Mouse (Mus musculus): ENCODE data around the gene Yars. TPM values are rescaled to one million over a fixed set of nuclear protein-coding genes. Genes with fewer than 3 reads are reported as not detected.
"Not testable (repeated sequence)": the region's sequence is repeated elsewhere in the genome, so short reads cannot be mapped to it uniquely, and the experiment has no call there.

Yars gene
- polyA plus RNA-seq, 1 experiment = 76.3 TPM

DNA sequence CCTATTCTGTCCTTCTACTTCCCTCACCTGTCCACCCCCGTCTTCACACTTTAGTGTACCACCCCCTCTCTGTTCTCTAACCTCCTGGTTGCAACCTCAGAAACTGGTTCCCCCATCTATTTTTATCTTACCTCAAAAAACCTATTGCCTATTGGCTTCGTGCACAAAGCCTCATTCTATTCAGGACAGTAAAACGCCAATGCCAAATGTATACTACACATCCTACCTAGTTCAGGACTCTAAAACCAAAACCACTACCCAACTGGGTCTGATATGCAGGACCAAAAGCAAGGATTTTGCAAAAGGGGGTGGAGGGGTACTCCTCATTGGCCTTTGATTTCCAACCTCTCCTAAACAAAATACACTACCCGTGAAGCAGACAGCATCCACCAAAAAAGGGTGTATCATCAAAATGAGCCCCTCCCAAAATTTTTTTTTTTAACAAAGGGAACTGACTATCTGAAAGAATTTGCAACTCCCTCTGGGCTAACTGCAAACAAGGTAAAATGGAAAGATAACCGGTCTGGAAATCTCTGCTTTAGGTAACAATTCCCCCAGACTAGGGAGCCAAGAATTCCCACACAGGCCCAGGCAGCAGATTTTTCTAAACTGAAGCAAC is 1.4 kb upstream of the Yars start:
- peak overlapping the region; percentile 67 for H3K4me3 ChIP-seq (ENCODE audit: insufficient read depth, low read length)
- TF ChIP-seq CTCF (IDR thresholded peaks at IDR 0.05; ENCODE audit: extremely low read depth, insufficient read depth, low read length) (no peak), POLR2A (IDR thresholded peaks at IDR 0.05; ENCODE audit: extremely low read depth, insufficient read depth, low read length) (no peak)
- peaks cover 5% of the 10 kb centered on the region; the same call in 1 of the 2 replicates for H3K4me1 ChIP-seq (ENCODE audit: control insufficient read depth, insufficient read depth, low read length)
- H3K27ac ChIP-seq (ENCODE audit: insufficient read depth, low read length) = no peak overlapping the region

DNA sequence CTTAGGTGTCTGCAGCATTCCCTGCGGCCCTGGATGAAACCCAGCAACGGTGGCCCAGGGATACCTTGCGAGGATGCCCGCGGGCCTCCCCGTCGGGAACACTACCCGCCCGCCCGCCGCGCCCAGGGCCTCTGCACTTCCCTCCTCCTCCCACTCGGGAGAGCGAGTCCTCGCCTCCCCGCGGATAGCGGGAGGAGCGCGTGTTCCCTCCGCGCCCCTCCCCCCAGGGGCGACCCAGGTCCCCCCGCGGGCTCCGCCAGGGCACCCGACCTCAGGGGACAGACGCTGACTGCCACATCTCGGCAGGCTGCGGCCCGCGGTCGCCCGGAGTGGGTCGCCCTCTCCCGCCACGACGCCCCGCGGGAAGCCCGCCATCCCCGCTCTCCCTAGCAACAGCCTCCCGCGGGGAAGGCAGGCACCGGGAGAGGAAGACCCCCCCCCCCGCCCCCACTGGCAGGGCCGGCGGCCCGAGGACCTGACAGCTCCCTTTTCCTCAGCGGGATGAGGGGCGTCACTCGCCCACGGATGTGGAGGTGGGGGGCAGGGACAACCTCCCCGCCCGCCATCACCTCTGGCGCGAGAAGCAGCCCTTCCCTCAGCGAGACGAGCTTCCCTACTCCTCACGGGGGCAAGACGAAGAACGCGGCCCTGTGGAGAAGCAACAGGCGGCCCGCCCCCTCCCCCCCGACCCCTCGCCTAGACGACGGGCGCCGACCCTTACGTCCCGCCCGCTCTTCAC is 588 bp upstream of the Yars start:
- H3K4me3 ChIP-seq (ENCODE audit: insufficient read depth, low read length) = peak overlapping the region; percentile 67

DNA sequence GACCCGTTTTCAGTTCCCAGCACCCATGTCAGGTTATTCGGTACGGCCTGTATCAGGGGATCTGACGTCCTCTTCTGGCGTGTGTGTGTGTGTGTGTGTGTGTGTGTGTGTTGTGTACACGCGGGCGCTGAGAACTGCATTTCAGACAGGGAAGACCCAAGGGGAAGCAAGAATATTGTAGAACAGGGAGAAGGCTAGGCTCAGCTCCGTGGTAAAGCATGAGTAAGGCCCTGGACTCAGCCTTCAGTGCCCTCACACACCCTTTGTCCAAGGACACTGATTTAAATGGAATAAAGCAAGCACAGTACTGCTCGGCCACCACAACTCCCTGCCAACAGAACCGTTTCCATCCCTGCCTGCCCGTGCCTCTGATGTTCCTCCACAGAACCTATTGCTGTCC is 978 bp downstream of the Yars start:
- Histone ChIP-seq H3K4me1 (ENCODE audit: control insufficient read depth, insufficient read depth, low read length) (peaks cover 2% of the 10 kb centered on the region; the same call in 1 of the 2 replicates), H3K4me3 (ENCODE audit: insufficient read depth, low read length) (peak overlapping the region; percentile 67), H3K27ac (ENCODE audit: insufficient read depth, low read length) (no peak overlapping the region)
- no peak for TF ChIP-seq CTCF (IDR thresholded peaks at IDR 0.05; ENCODE audit: extremely low read depth, insufficient read depth, low read length)
- TF ChIP-seq POLR2A (IDR thresholded peaks at IDR 0.05; ENCODE audit: extremely low read depth, insufficient read depth, low read length) = no peak

More for the DNA sequence above, 588 bp upstream of the Yars start:
- Histone ChIP-seq H3K4me1 (ENCODE audit: control insufficient read depth, insufficient read depth, low read length) (peaks cover 5% of the 10 kb centered on the region; the same call in 1 of the 2 replicates), H3K27ac (ENCODE audit: insufficient read depth, low read length) (peak overlapping the region; percentile 24)
- TF ChIP-seq CTCF (IDR thresholded peaks at IDR 0.05; ENCODE audit: extremely low read depth, insufficient read depth, low read length) (no peak), POLR2A (IDR thresholded peaks at IDR 0.05; ENCODE audit: extremely low read depth, insufficient read depth, low read length) (no peak)

DNA sequence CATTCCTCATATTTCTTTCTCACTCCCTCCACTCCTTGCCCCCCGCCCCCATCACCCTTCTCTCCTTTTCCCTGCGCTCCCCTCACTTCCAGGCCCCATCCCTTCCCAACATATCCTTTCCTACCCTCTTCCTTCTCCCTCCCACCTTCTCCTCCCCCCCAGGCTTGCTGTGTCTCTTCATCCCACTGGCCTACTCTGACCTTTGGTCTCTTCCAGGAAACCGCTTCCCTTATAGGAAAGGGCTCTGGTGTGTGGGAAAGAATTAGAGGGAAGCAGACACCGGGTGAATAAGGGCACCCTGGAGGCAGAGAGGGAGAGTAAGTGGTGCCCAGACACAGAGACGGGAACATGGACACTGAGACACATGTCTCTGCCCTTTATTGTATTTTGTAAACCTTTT is 2.1 kb downstream of the Yars start:
- Histone ChIP-seq H3K27ac (ENCODE audit: insufficient read depth, low read length) (no peak overlapping the region), H3K4me3 (ENCODE audit: insufficient read depth, low read length) (no peak overlapping the region; the same call in 1 of the 2 replicates), H3K4me1 (ENCODE audit: control insufficient read depth, insufficient read depth, low read length) (peaks cover 2% of the 10 kb centered on the region; the same call in 1 of the 2 replicates)
- TF ChIP-seq CTCF (IDR thresholded peaks at IDR 0.05; ENCODE audit: extremely low read depth, insufficient read depth, low read length) = no peak
- no peak for TF ChIP-seq POLR2A (IDR thresholded peaks at IDR 0.05; ENCODE audit: extremely low read depth, insufficient read depth, low read length)

DNA sequence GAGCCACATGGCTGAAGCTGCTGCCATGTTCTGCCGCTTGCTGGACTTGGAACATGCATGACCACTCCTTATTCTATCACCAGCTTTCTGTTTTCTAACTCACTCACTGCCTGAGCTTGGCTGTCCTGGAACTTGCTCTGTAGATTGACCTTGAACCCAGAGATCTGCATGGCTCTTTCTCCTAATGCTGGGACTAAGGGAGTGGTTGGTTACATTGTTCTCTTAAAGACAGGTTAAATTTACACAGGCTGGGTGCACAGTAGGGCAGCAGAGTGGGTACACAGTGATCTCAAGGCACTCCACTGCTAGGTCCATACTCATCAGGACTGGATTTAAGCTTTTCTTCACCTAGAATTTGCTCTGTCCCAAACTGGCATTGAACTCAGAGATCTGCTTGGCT is 4.7 kb downstream of the Yars start:
- TF ChIP-seq POLR2A (IDR thresholded peaks at IDR 0.05; ENCODE audit: extremely low read depth, insufficient read depth, low read length) (no peak), CTCF (IDR thresholded peaks at IDR 0.05; ENCODE audit: extremely low read depth, insufficient read depth, low read length) (no peak)
- Histone ChIP-seq H3K4me3 (ENCODE audit: insufficient read depth, low read length) (no peak overlapping the region), H3K27ac (ENCODE audit: insufficient read depth, low read length) (no peak overlapping the region), H3K4me1 (ENCODE audit: control insufficient read depth, insufficient read depth, low read length) (0 out of 2 replicates have a peak, but pooled peaks cover 2% of the 10 kb centered on the region)

DNA sequence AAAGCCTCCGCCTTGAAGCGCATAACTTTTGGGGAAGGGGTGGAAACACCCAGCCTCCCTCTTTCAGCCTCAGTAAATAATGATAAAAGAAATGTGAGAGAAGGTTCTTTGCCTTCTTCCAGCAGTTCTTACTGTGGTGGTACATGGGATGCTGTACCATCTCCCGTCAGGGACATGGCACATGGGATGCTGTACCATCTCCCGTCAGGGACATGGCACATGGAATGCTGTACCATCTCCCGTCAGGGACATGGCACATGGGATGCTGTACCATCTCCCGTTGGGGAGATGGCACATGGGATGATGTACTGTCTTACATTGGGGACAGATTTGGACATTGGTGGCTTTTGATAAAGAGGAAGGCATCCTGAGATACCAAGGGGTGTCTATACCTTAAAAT is 8.0 kb downstream of the Yars start:
- no peak overlapping the region for H3K4me3 ChIP-seq (ENCODE audit: insufficient read depth, low read length)
- TF ChIP-seq POLR2A (IDR thresholded peaks at IDR 0.05; ENCODE audit: extremely low read depth, insufficient read depth, low read length) (no peak), CTCF (IDR thresholded peaks at IDR 0.05; ENCODE audit: extremely low read depth, insufficient read depth, low read length) (no peak)
- H3K4me1 ChIP-seq (ENCODE audit: control insufficient read depth, insufficient read depth, low read length) = no peaks in the 10 kb centered on the region
- no peak overlapping the region for H3K27ac ChIP-seq (ENCODE audit: insufficient read depth, low read length)

DNA sequence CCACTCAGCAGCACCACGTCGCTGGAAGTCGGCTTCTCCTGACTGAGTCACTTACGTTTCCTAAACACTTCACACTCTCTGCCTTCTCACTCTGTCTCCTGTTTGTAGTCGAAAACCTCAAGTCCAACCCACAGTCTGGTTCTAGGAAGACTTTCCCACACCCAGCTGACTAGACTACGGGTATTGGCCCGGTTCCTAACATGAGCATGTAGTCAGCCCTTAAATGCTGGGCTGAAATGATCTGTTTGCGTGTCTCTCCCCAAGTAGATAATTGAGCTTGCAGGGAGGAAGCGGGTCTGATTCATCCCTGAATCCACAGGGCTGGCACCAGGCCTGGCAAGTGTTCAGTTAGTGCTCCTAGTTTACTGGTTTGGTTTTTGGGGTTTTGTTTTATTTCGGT is 15.1 kb downstream of the Yars start:
- Histone ChIP-seq H3K4me1 (ENCODE audit: control insufficient read depth, insufficient read depth, low read length) (no peaks in the 10 kb centered on the region), H3K4me3 (ENCODE audit: insufficient read depth, low read length) (no peak overlapping the region), H3K27ac (ENCODE audit: insufficient read depth, low read length) (no peak overlapping the region)
- no peak for TF ChIP-seq CTCF (IDR thresholded peaks at IDR 0.05; ENCODE audit: extremely low read depth, insufficient read depth, low read length)
- TF ChIP-seq POLR2A (IDR thresholded peaks at IDR 0.05; ENCODE audit: extremely low read depth, insufficient read depth, low read length) = no peak

DNA sequence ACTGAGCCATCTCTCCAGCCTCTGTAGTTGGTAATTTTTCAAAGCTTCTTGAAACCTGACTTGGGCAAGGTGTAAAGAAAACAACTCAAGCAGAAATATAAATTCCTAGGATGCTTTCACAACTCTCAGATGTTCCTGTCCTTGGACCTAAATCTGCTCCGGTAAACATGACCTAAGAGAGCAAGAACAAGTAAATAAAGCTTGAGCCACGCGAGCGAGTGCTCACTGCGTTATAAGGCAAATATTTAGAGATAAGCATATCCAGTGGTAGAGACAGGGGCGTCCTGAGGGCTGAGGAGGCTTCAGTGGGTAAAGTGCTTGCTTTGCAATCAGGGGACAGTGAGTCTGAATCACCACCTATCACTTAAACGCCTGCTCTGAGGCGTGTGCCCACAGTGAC is 17.2 kb downstream of the Yars start:
- Histone ChIP-seq H3K27ac (ENCODE audit: insufficient read depth, low read length) (no peak overlapping the region), H3K4me1 (ENCODE audit: control insufficient read depth, insufficient read depth, low read length) (no peaks in the 10 kb centered on the region), H3K4me3 (ENCODE audit: insufficient read depth, low read length) (no peak overlapping the region)
- no peak for TF ChIP-seq CTCF (IDR thresholded peaks at IDR 0.05; ENCODE audit: extremely low read depth, insufficient read depth, low read length)
- TF ChIP-seq POLR2A (IDR thresholded peaks at IDR 0.05; ENCODE audit: extremely low read depth, insufficient read depth, low read length) = no peak

DNA sequence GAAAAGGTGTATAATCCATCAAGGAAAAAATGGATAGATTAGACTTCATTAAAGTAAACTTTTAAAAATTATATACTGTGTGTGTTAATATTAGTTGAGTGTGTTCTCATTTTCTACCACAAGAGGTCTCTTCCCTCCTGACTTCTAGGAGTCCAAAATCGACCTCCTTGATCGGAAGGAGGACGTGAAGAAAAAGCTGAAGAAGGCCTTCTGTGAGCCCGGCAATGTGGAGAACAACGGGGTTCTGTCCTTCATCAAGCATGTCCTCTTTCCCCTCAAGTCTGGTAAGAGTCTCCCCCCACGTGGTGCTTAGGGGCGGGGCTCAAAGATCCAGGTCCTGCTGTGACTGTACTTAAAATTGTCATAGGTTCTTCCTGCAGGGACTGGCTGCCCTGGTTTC is 19.9 kb downstream of the Yars start:
- Histone ChIP-seq H3K4me3 (ENCODE audit: insufficient read depth, low read length) (no peak overlapping the region), H3K27ac (ENCODE audit: insufficient read depth, low read length) (no peak overlapping the region), H3K4me1 (ENCODE audit: control insufficient read depth, insufficient read depth, low read length) (no peaks in the 10 kb centered on the region)
- peak; percentile 41 for TF ChIP-seq CTCF (IDR thresholded peaks at IDR 0.05; ENCODE audit: extremely low read depth, insufficient read depth, low read length)
- TF ChIP-seq POLR2A (IDR thresholded peaks at IDR 0.05; ENCODE audit: extremely low read depth, insufficient read depth, low read length) = no peak

DNA sequence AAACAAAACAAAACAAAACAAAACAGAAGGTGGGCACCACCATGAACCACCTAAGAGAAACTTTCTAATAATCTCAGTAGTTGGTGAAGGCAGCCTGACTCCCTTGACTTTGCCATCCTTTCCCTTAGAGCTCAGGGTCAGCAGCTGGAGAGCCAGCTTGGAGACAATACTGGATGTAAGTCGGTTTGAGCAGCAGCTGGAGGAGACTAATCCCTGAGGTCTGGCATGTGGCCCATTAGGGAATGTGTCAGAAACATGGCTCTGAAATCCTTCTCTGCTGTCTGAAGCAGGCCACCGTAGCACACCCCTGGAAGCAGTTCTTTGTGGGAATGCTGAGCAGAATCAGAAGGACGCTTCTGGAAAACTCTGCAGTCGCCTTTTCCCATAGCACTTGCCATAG is 21.9 kb downstream of the Yars start:
- no peak for TF ChIP-seq POLR2A (IDR thresholded peaks at IDR 0.05; ENCODE audit: extremely low read depth, insufficient read depth, low read length)
- TF ChIP-seq CTCF (IDR thresholded peaks at IDR 0.05; ENCODE audit: extremely low read depth, insufficient read depth, low read length) = no peak
- H3K27ac ChIP-seq (ENCODE audit: insufficient read depth, low read length) = no peak overlapping the region
- no peak overlapping the region for H3K4me3 ChIP-seq (ENCODE audit: insufficient read depth, low read length)
- no peaks in the 10 kb centered on the region for H3K4me1 ChIP-seq (ENCODE audit: control insufficient read depth, insufficient read depth, low read length)

DNA sequence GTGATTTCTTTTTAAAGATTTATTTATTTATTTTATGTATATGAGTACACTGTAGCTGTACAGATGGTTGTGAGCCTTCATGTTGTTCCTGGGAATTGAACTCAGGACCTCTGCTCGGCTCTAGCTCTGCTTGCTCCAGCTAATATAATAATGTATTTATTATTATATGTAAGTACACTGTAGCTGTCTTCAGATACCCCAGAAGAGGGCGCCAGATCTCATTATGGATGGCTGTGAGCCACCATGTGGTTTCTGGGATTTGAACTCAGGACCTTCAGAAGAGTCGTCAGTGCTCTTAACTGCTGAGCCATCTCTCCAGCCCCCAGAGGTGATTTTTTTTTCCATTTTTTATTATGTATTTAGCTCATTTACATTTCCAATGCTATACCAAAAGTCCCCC is 22.9 kb downstream of the Yars start:
- not testable (repeated sequence) for H3K4me3 ChIP-seq (ENCODE audit: insufficient read depth, low read length); H3K4me1 ChIP-seq (ENCODE audit: control insufficient read depth, insufficient read depth, low read length)

More for the DNA sequence above, 22.9 kb downstream of the Yars start:
- H3K27ac ChIP-seq (ENCODE audit: insufficient read depth, low read length) = not testable (repeated sequence)
